Mouse (Mus musculus): ENCODE measurements at regions not wholly inside any gene's neighbourhood (a gene's known extent, or its start where the extent isn't known, plus 50 kb on each side); places are given as distances from the start of the nearest gene placed in this dataset.

- TF ChIP-seq POLR2A (IDR thresholded peaks at IDR 0.05; ENCODE audit: control insufficient read depth in 1 of 2, insufficient read depth in 1 of 2, low read depth in 1 of 2, low read length in 2 of 2, poor library complexity in 1 of 2): no peak
- TF ChIP-seq POLR2AphosphoS5 (IDR thresholded peaks at IDR 0.05; ENCODE audit: borderline replicate concordance, low read depth, low read length): no peak
- no peak for TF ChIP-seq CTCF (IDR thresholded peaks at IDR 0.05 in 2 of 3, conservative IDR thresholded peaks at IDR 0.05 in 1 of 3; ENCODE audit: control insufficient read depth in 1 of 3, insufficient read depth in 1 of 3, low read depth in 2 of 3, low read length in 3 of 3, poor library complexity in 1 of 3, severe bottlenecking in 1 of 3)
- TF ChIP-seq EP300 (IDR thresholded peaks at IDR 0.05; ENCODE audit: low read depth in 1 of 2, low read length in 2 of 2): no peak
- TF ChIP-seq MAFK (IDR thresholded peaks at IDR 0.05; ENCODE audit: borderline replicate concordance, low read depth, low read length): no peak
- TF ChIP-seq GABPA (IDR thresholded peaks at IDR 0.05; ENCODE audit: low read depth, low read length): no peak
- TF ChIP-seq ELF1 (IDR thresholded peaks at IDR 0.05; ENCODE audit: low read depth, low read length): no peak
- no peak for TF ChIP-seq MAX (IDR thresholded peaks at IDR 0.05; ENCODE audit: low read length)
- TF ChIP-seq USF1 (IDR thresholded peaks at IDR 0.05; ENCODE audit: low read depth, low read length): no peak
- no peak for TF ChIP-seq HCFC1 (IDR thresholded peaks at IDR 0.05; ENCODE audit: low read depth, low read length)
Measured at GRCm38 (mm10) chr7:137628266-137628665, 190.9 kb downstream of the Glrx3 start.
